Mouse (Mus musculus) erythroblast, embryonic 14.5 days (primary cell): ENCODE data around the gene Zbtb22.

Experiments used
- GATA1 ChIP-seq: IDR thresholded peaks from 2 replicates; pipeline ENCODE4 v1.6.1; 2012; ENCODE audit warnings: low read length, inconsistent platforms, mixed read lengths
- TAL1 ChIP-seq: IDR thresholded peaks from 3 replicates; pipeline ENCODE4 v1.6.1; 2012; ENCODE audit warnings: low read length, inconsistent platforms, mixed read lengths

- TF ChIP-seq TAL1 (no peak), GATA1 (no peak)
These were observed 25.7 kb downstream of the Zbtb22 start for GRCm38 (mm10) chr17:33941381-33941780.
